In the genomic region with DNA sequence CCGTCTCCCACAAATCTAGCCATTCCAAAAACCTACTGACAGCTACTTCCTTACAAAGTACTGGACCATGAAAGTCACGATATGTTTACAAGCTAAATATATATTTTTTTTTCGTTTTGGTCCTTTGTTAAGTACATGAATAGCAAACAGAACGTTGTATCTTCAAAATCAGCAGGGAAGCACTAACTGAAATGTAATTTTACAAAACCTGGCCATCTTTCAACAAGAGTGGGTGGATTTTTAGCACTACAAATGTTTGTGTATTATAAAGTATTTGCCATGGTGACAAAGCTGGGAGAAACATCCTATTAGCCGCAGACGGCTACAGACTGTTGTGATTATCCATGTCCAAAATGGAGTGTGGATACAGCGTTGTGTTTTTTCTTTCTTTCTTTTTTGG, we compare ENCODE assay signal across 21 mouse cellular contexts.
DNase-seq lines count a peak whose midpoint lies in the region; ATAC-seq and TF ChIP-seq lines count a peak whose summit lies in the region.
"Had no signal": no experiment of that assay in that cellular context is flagged by ENCODE, and none has a peak within 500 bp of the region (broad histone marks: within the 10 kb centered on the region; RNA-seq: fewer than 3 reads in every experiment).

No protein-coding gene starts in this region.

- no peaks in the 10 kb centered on the region for H3K4me1 ChIP-seq in forebrain, postnatal 0 days (ENCODE audit: insufficient read depth)
- H3K4me1 ChIP-seq in forebrain, embryonic 15.5 days, result peaks cover 3% of the 10 kb centered on the region; the same call in 1 of the 2 replicates
- H3K4me1 ChIP-seq in lung, embryonic 15.5 days, result peaks cover 16% of the 10 kb centered on the region
- H3K4me1 ChIP-seq: forebrain, embryonic 13.5 days; hindbrain, embryonic 15.5 days had no signal

- no peak for TF ChIP-seq CTCF in forebrain, postnatal 0 days (IDR thresholded peaks at IDR 0.05; ENCODE audit: low read depth)

- no peaks in the 10 kb centered on the region for H3K9me3 ChIP-seq in forebrain, postnatal 0 days (ENCODE audit: low read length)
- H3K9me3 ChIP-seq in forebrain, embryonic 15.5 days, result no peaks in the 10 kb centered on the region
- no peaks in the 10 kb centered on the region for H3K9me3 ChIP-seq in lung, embryonic 15.5 days
- H3K9me3 ChIP-seq: embryonic facial prominence, embryonic 13.5 days; forebrain, embryonic 13.5 days; hindbrain, embryonic 15.5 days had no signal

- no peak for ATAC-seq in forebrain, postnatal 0 days
- no peak for ATAC-seq in forebrain, embryonic 15.5 days (replicated peaks)
- ATAC-seq in lung, embryonic 15.5 days (ENCODE audit: borderline replicate concordance, extremely low read depth, low FRiP score, low TSS enrichment), result no peak
- ATAC-seq: activated CD4-positive, CD25-positive, alpha-beta regulatory T cell, adult 4 months had no signal

- no peak overlapping the region for H3K4me2 ChIP-seq in forebrain, postnatal 0 days (ENCODE audit: low read depth)
- no peak overlapping the region for H3K4me2 ChIP-seq in forebrain, embryonic 15.5 days (replicated peaks)
- peak overlapping the region; percentile 39 for H3K4me2 ChIP-seq in lung, embryonic 15.5 days
- H3K4me2 ChIP-seq: embryonic facial prominence, embryonic 13.5 days; forebrain, embryonic 13.5 days; heart, embryonic 11.5 days; hindbrain, embryonic 15.5 days; midbrain, embryonic 11.5 days had no signal

- no peaks in the 10 kb centered on the region for H3K27me3 ChIP-seq in forebrain, postnatal 0 days (ENCODE audit: insufficient read depth, low read length)
- no peaks in the 10 kb centered on the region for H3K27me3 ChIP-seq in forebrain, embryonic 15.5 days
- no peaks in the 10 kb centered on the region for H3K27me3 ChIP-seq in lung, embryonic 15.5 days
- H3K27me3 ChIP-seq: embryonic facial prominence, embryonic 13.5 days; forebrain, embryonic 13.5 days; hindbrain, embryonic 15.5 days had no signal

- peak; percentile 13 for DNase-seq in forebrain, postnatal 0 days
- DNase-seq in layer of hippocampus, adult 11-12 months (ENCODE audit: low spot score), result peak; percentile 14
- DNase-seq in layer of hippocampus, postnatal 10 days (ENCODE audit: low spot score in 2 of 2), result no peak
- DNase-seq in lung, postnatal 25 days (ENCODE audit: low spot score), result no peak
- DNase-seq in layer of hippocampus, adult 9-11 months, result peak; percentile 14
- no peak for DNase-seq in ovary, postnatal 10 days (ENCODE audit: low spot score)
- DNase-seq: adrenal gland, adult 8-10 months; cerebellum, adult 18-20 months; cerebellum, postnatal 36 days; embryo, embryonic 11 days; gastrocnemius, postnatal 14 days; right cerebral cortex, postnatal 4 days had no signal

- WGBS in forebrain, postnatal 0 days, result 68% methylated on average over 7 of the region's 7 CpGs
- 79% methylated on average over 7 of the region's 7 CpGs for WGBS in forebrain, embryonic 15.5 days
- WGBS in lung, embryonic 15.5 days, result 72% methylated on average over 7 of the region's 7 CpGs

- H3K27ac ChIP-seq in forebrain, postnatal 0 days (ENCODE audit: low read depth, low read length), result no peak overlapping the region
- no peak overlapping the region for H3K27ac ChIP-seq in forebrain, embryonic 15.5 days (replicated peaks)
- 0 out of 2 replicates have a peak overlapping the region, but pooled peaks have one; percentile 1 for H3K27ac ChIP-seq in lung, embryonic 15.5 days
- H3K27ac ChIP-seq: embryonic facial prominence, embryonic 13.5 days; forebrain, embryonic 13.5 days; hindbrain, embryonic 15.5 days; liver, embryonic 14.5 days had no signal

- H3K36me3 ChIP-seq in forebrain, postnatal 0 days (ENCODE audit: insufficient read depth), result no peaks in the 10 kb centered on the region
- H3K36me3 ChIP-seq in forebrain, embryonic 15.5 days, result no peaks in the 10 kb centered on the region
- no peaks in the 10 kb centered on the region for H3K36me3 ChIP-seq in lung, embryonic 15.5 days
- H3K36me3 ChIP-seq: embryonic facial prominence, embryonic 13.5 days; hindbrain, embryonic 15.5 days had no signal

- H3K9ac ChIP-seq in forebrain, postnatal 0 days, result no peak overlapping the region
- H3K9ac ChIP-seq in forebrain, embryonic 15.5 days (replicated peaks), result no peak overlapping the region
- no peak overlapping the region for H3K9ac ChIP-seq in lung, embryonic 15.5 days
- H3K9ac ChIP-seq: embryonic facial prominence, embryonic 13.5 days; forebrain, embryonic 13.5 days; hindbrain, embryonic 15.5 days; liver, embryonic 14.5 days had no signal

- no peak overlapping the region for H3K4me3 ChIP-seq in forebrain, postnatal 0 days (ENCODE audit: low read depth, low read length)
- H3K4me3 ChIP-seq in forebrain, embryonic 15.5 days, result no peak overlapping the region
- H3K4me3 ChIP-seq in lung, embryonic 15.5 days, result no peak overlapping the region
- H3K4me3 ChIP-seq: embryonic facial prominence, embryonic 13.5 days; forebrain, embryonic 13.5 days; hindbrain, embryonic 15.5 days had no signal

Comparison
In these comparisons a context has a peak if more than half of its experiments do, and no peak if none do; other contexts are left out.
1. DNase-seq: peak in forebrain, postnatal 0 days (single experiment), layer of hippocampus, adult 11-12 months (single experiment) and layer of hippocampus, adult 9-11 months (single experiment); none in layer of hippocampus, postnatal 10 days (0 of 2), lung, postnatal 25 days (single experiment) and ovary, postnatal 10 days (single experiment).